Mouse (Mus musculus) cerebellum, adult 2 months (tissue): ENCODE results near the gene Ppm1m. TPM values are rescaled to one million over a fixed set of nuclear protein-coding genes. Genes with fewer than 3 reads are reported as not detected.

Source experiments
- DNase-seq, 2 experiments: peaks; one replicate each; pipeline ENCODE4 v3.0.0; 2021
- H3K27ac ChIP-seq: fragments of 200-500 bp; 2 replicates; pipeline ENCODE4 v1.5.1; 2012; ENCODE audit warnings: low read length, control low read depth, inconsistent platforms; ENCODE audit not compliant: insufficient read depth
- H3K27me3 ChIP-seq: fragments of 200-500 bp; 2 replicates; pipeline ENCODE4 v1.6.1; 2012; ENCODE audit warnings: inconsistent platforms, mild to moderate bottlenecking, low read length, moderate library complexity; ENCODE audit not compliant: control insufficient read depth, insufficient read depth
- H3K4me1 ChIP-seq: fragments of 200-500 bp; 2 replicates; pipeline ENCODE4 v1.6.1; 2011; ENCODE audit warnings: low read length; ENCODE audit not compliant: control insufficient read depth, insufficient read depth
- H3K4me3 ChIP-seq: fragments of 200-500 bp; replicated peaks from 2 replicates; pipeline ENCODE3; 2011; ENCODE audit warnings: mild to moderate bottlenecking, low read depth, low read length, control low read depth; ENCODE audit not compliant: insufficient read depth
- CTCF ChIP-seq: fragments of 200-500 bp; IDR thresholded peaks from 2 replicates; pipeline ENCODE4 v1.5.1; 2011; ENCODE audit warnings: low read depth, mild to moderate bottlenecking, control low read depth, low read length, moderate library complexity, borderline replicate concordance; ENCODE audit not compliant: insufficient read depth
- POLR2A ChIP-seq: fragments of 200-500 bp; IDR thresholded peaks from 2 replicates; pipeline ENCODE4 v1.6.1; 2011; ENCODE audit warnings: low read length, control low read depth, borderline replicate concordance; ENCODE audit not compliant: insufficient read depth
- WGBS: fragments of 180-500 bp; shearing (Covaris S2); methylation state at CpG from one replicate; pipeline ENCODE4 v1.1.7; 2018; 5-methylcytosine and 5-hydroxymethylcytosine counted together
- polyA plus RNA-seq: library from polyadenylated mRNA; depleted of rRNA; stranded (reverse); fragments of >200 nt; gene quantifications from 2 replicates; pipeline ENCODE4 v1.2.3, GENCODE M21; 2012

Gene Ppm1m
- polyA plus RNA-seq, 1 experiment = 38.9 TPM

GRCm38 (mm10) chr9:106212594-106212981, 13.0 kb upstream of the Ppm1m start:
- Histone ChIP-seq H3K27me3 (no peaks in the 10 kb centered on the region), H3K4me3 (no peak overlapping the region), H3K4me1 (peaks cover 18% of the 10 kb centered on the region; the same call in 1 of the 2 replicates), H3K27ac (no peak overlapping the region)
- no peak for DNase-seq
- WGBS = 80% methylated on average over 12 of the region's 12 CpGs
- TF ChIP-seq CTCF (no peak), POLR2A (no peak)

GRCm38 (mm10) chr9:106211680-106212593, 12.4 kb upstream of the Ppm1m start:
- H3K4me1 ChIP-seq = peaks cover 20% of the 10 kb centered on the region
- WGBS = 14% methylated on average over 37 of the region's 37 CpGs
- DNase-seq = peak; percentile 82 to 88
- TF ChIP-seq CTCF (peak; percentile 100), POLR2A (no peak)
- no peaks in the 10 kb centered on the region for H3K27me3 ChIP-seq
- peak overlapping the region; percentile 32; the same call in 1 of the 2 replicates for H3K27ac ChIP-seq
- peak overlapping the region; percentile 43 for H3K4me3 ChIP-seq

- H3K4me3 ChIP-seq = no peak overlapping the region
- no peak overlapping the region for H3K27ac ChIP-seq
- no peak for DNase-seq
- H3K27me3 ChIP-seq = no peaks in the 10 kb centered on the region
- no peak for TF ChIP-seq POLR2A
- TF ChIP-seq CTCF = no peak
- H3K4me1 ChIP-seq = peaks cover 29% of the 10 kb centered on the region
- WGBS = 82% methylated on average over 9 of the region's 9 CpGs
These were observed 11.5 kb upstream of the Ppm1m start for GRCm38 (mm10) chr9:106210853-106211609.

- TF ChIP-seq POLR2A = no peak
- TF ChIP-seq CTCF = no peak
- H3K4me3 ChIP-seq = no peak overlapping the region
- no peaks in the 10 kb centered on the region for H3K27me3 ChIP-seq
- peaks cover 35% of the 10 kb centered on the region for H3K4me1 ChIP-seq
- DNase-seq = peak in 1 of 2 experiments; percentile 38
- 19% methylated on average over 4 of the region's 4 CpGs for WGBS
- H3K27ac ChIP-seq = no peak overlapping the region
These were observed 10.4 kb upstream of the Ppm1m start for GRCm38 (mm10) chr9:106209954-106210353.

GRCm38 (mm10) chr9:106208181-106208580, 8.6 kb upstream of the Ppm1m start:
- Histone ChIP-seq H3K4me1 (peaks cover 43% of the 10 kb centered on the region), H3K27me3 (no peaks in the 10 kb centered on the region), H3K27ac (no peak overlapping the region), H3K4me3 (no peak overlapping the region)
- WGBS = 79% methylated on average over 5 of the region's 5 CpGs
- TF ChIP-seq POLR2A = no peak
- no peak for TF ChIP-seq CTCF
- no peak for DNase-seq

GRCm38 (mm10) chr9:106206515-106206914, 7.0 kb upstream of the Ppm1m start:
- Histone ChIP-seq H3K27me3 (no peaks in the 10 kb centered on the region), H3K4me1 (peaks cover 41% of the 10 kb centered on the region), H3K4me3 (no peak overlapping the region), H3K27ac (no peak overlapping the region)
- TF ChIP-seq POLR2A (no peak), CTCF (no peak)
- WGBS = 18% methylated on average over 2 of the region's 2 CpGs
- peak in 1 of 2 experiments; percentile 24 for DNase-seq

GRCm38 (mm10) chr9:106205713-106206290, 6.3 kb upstream of the Ppm1m start:
- DNase-seq = peak; percentile 33 to 68
- TF ChIP-seq POLR2A (no peak), CTCF (no peak)
- WGBS = 59% methylated on average over 7 of the region's 7 CpGs
- Histone ChIP-seq H3K4me3 (no peak overlapping the region), H3K27ac (no peak overlapping the region), H3K27me3 (no peaks in the 10 kb centered on the region), H3K4me1 (peaks cover 39% of the 10 kb centered on the region)
